Mouse (Mus musculus) lung, embryonic 15.5 days (tissue): ENCODE data around the gene Rnf223. TPM values are rescaled to one million over a fixed set of nuclear protein-coding genes. Genes with fewer than 3 reads are reported as not detected.
"Not testable (repeated sequence)": the region's sequence is repeated elsewhere in the genome, so short reads cannot be mapped to it uniquely, and the experiment has no call there.

Source experiments
- ATAC-seq: fragments of 200-750 bp; cut with Nextera tagmentation; 2 replicates; pipeline ENCODE4 v1.8.0; 2017; ENCODE audit warnings: moderate number of reproducible peaks, borderline replicate concordance; ENCODE audit not compliant: low FRiP score, low TSS enrichment; ENCODE audit errors: extremely low read depth
- H3K27ac ChIP-seq: fragments of 300-500 bp; sonication (generic); 2 replicates; pipeline ENCODE4 v1.5.1; 2015; ENCODE audit warnings: moderate library complexity, mild to moderate bottlenecking, inconsistent platforms
- H3K27me3 ChIP-seq: fragments of 300-500 bp; sonication (generic); 2 replicates; pipeline ENCODE4 v1.6.1; 2015; ENCODE audit warnings: inconsistent platforms
- H3K36me3 ChIP-seq: fragments of 300-500 bp; sonication (generic); 2 replicates; pipeline ENCODE4 v1.6.1; 2015; ENCODE audit warnings: inconsistent platforms
- H3K4me1 ChIP-seq: fragments of 300-500 bp; sonication (generic); 2 replicates; pipeline ENCODE4 v1.6.1; 2015; ENCODE audit warnings: inconsistent platforms
- H3K4me2 ChIP-seq: fragments of 300-500 bp; sonication (generic); 2 replicates; pipeline ENCODE4 v1.6.1; 2015; ENCODE audit warnings: inconsistent platforms, mild to moderate bottlenecking, moderate library complexity
- H3K4me3 ChIP-seq: fragments of 300-500 bp; sonication (generic); 2 replicates; pipeline ENCODE4 v1.5.1; 2015; ENCODE audit warnings: mild to moderate bottlenecking, inconsistent platforms
- H3K9ac ChIP-seq: fragments of 300-500 bp; sonication (generic); 2 replicates; pipeline ENCODE4 v1.6.1; 2015; ENCODE audit warnings: inconsistent platforms
- H3K9me3 ChIP-seq: fragments of 300-500 bp; sonication (generic); 2 replicates; pipeline ENCODE4 v1.6.1; 2016; ENCODE audit warnings: inconsistent platforms
- WGBS: fragments of 180-500 bp; shearing (Covaris S2); methylation state at CpG from one replicate; pipeline ENCODE4 v1.1.7; 2015; 5-methylcytosine and 5-hydroxymethylcytosine counted together
- polyA plus RNA-seq: library from polyadenylated mRNA; unstranded; fragments of >200 nt; fragmentation: Nextera tagmentation; extraction: Ambion mirVana; gene quantifications from 2 replicates; pipeline ENCODE4 v1.2.1, GENCODE M21; 2015

Rnf223 gene
- polyA plus RNA-seq, 1 experiment from 2014 or later: 0.29 TPM

DNA sequence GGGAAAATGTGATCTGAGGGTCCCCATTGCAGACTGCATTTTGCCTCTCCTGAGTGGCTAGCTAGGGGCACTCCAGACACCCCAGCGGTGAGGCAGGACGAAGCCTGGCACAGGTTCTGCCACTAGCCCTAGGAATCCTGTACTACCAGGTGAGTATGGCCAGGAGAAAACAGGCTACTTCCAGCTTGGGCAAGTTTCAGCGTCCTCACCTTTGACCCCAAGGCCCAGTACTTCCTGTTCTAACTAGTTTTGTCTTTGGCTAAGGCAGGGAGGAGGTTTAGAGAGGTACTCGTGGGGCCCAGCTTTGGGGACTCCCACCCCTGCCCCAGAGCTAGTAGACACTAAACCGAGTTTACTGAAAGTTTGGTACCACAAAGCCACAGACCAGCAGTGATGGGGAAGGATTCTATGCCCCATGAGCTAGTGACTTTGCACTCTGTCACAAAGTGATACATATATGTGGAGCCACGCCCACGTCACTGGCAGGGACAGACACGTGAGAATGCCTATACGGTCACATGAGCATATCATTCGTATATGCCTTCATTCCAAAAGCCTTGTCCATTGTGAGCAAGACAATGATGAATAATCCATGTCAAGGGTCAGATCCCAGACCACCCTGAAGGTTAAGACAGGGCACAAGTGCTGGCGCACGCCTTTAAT, 3.8 kb downstream of the Rnf223 start:
- WGBS: 71% methylated on average over 12 of the region's 12 CpGs
- no peak overlapping the region for H3K27ac ChIP-seq
- no peaks in the 10 kb centered on the region for H3K9me3 ChIP-seq
- H3K4me3 ChIP-seq: no peak overlapping the region
- no peak overlapping the region for H3K4me2 ChIP-seq
- H3K4me1 ChIP-seq: no peaks in the 10 kb centered on the region
- H3K9ac ChIP-seq: no peak overlapping the region
- no peaks in the 10 kb centered on the region for H3K27me3 ChIP-seq
- H3K36me3 ChIP-seq: no peaks in the 10 kb centered on the region
- ATAC-seq: no peak

DNA sequence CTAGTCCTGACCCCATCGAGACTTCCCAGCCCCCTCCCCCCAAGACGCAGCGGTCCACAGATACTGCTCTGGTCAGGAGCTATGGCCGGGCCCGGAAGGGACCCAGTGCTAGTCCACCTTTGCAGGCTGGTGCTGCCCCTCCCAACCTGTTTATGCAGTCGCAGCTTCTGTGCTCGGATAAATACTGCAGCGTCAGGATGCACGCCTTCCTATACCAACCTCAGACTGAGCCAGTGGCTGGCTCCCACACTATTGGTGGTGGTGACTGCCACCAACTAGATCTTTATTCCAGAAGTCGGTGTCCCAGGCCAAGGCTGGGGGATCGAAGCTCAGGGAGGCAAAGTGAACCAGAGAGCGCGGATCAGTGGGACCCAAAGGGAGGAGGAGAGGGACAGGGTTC, 4.8 kb downstream of the Rnf223 start:
- H3K27ac ChIP-seq: no peak overlapping the region
- no peak overlapping the region for H3K4me3 ChIP-seq
- no peak overlapping the region for H3K4me2 ChIP-seq
- H3K27me3 ChIP-seq: no peaks in the 10 kb centered on the region
- H3K36me3 ChIP-seq: no peaks in the 10 kb centered on the region
- H3K9ac ChIP-seq: no peak overlapping the region
- ATAC-seq: no peak
- no peaks in the 10 kb centered on the region for H3K4me1 ChIP-seq
- H3K9me3 ChIP-seq: no peaks in the 10 kb centered on the region
- 94% methylated on average over 13 of the region's 13 CpGs for WGBS

DNA sequence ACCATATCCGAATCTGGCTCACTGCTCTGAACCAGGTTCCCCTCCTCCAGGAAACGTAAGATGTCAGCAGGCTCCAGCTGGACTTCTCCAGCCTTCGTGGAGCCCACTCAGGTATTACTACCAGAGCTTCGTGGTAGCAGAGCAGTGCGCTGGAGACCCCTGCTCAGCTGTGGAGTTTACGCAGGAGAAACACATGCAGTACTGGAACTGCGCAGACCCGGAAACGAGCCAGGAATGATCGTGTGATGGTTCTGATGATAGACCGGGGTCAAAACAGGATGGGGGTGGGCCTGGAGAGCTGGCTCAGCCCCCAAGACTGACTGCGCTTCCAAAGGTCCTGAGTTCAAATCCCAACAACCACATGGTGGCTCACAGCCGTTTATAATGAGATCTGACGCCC, 5.5 kb downstream of the Rnf223 start:
- Histone ChIP-seq H3K27ac (no peak overlapping the region), H3K4me2 (no peak overlapping the region), H3K9ac (no peak overlapping the region), H3K36me3 (no peaks in the 10 kb centered on the region), H3K27me3 (no peaks in the 10 kb centered on the region), H3K9me3 (no peaks in the 10 kb centered on the region), H3K4me3 (no peak overlapping the region), H3K4me1 (no peaks in the 10 kb centered on the region)
- ATAC-seq: no peak
- 93% methylated on average over 14 of the region's 14 CpGs for WGBS

DNA sequence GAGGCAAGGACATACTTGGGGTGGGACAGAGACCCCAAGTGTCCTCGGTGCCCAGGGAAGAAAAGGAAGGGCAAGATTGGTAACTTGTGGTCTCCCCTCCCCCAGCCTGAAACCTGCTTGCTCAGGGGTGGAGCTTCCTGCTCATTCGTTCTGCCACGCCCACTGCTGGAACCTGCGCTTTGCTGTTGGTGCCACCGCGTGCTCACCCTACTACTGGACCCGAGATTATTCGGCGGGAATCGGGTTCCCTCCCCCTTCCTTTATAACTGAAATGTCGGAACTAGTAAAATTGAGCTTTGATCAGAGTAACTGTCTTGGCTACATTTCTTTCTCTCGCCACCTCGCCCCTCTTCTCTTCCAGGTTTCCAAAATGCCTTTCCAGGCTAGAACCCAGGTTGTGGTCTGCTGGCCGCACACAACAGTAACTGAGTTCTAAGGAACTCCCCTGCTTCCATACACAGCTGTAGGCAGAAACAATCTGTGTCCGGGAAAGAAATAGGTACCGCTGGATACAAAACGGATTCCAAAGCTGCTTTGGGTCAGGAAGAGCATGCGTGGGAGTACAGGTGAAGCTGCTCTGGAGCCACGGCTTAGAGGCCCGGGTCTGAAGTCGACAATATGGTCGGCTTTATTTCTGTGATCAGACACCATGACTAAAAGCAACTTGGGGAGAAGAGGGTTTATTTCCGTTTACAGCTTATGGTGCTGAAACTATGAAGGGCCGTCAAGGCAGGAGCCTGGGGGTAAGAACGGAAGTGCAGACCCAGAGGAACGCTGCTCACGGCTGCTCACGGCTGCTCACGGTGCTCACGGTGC, 6.2 kb downstream of the Rnf223 start:
- Histone ChIP-seq H3K9me3 (no peaks in the 10 kb centered on the region), H3K4me1 (no peaks in the 10 kb centered on the region), H3K36me3 (no peaks in the 10 kb centered on the region), H3K9ac (no peak overlapping the region), H3K4me3 (no peak overlapping the region), H3K27ac (no peak overlapping the region), H3K27me3 (no peaks in the 10 kb centered on the region), H3K4me2 (no peak overlapping the region)
- WGBS: 92% methylated on average over 30 of the region's 30 CpGs
- no peak for ATAC-seq

DNA sequence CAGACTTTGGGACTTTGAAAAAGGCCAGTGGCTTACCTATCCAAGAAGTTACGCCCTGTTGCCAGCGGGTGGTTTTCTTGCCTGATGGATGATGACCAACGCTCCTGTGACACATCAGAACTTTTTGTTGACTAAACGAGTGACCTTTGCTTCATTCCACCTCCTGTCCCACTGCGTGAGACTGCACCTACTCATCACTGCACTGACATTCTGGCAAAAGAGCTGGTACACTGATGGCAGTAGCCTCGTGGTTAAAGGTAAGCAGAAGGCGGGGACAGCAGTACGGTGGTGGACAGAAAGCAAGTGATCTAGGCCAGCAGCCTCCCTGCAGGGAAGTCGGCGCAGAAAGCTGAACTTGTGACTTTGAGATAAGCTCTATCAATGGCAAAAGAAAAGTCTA, 20.6 kb downstream of the Rnf223 start:
- H3K36me3 ChIP-seq, H3K4me1 ChIP-seq, H3K9me3 ChIP-seq, H3K4me3 ChIP-seq, H3K27me3 ChIP-seq, H3K9ac ChIP-seq, H3K27ac ChIP-seq, H3K4me2 ChIP-seq, ATAC-seq: not testable (repeated sequence)
- WGBS: 78% methylated on average over 10 of the region's 10 CpGs

GRCm38 (mm10) chr4:156154771-156155170, 24.5 kb downstream of the Rnf223 start:
- Histone ChIP-seq H3K9me3 (0 out of 2 replicates have a peak, but pooled peaks cover 6% of the 10 kb centered on the region), H3K4me3 (no peak overlapping the region), H3K9ac (no peak overlapping the region), H3K4me2 (no peak overlapping the region), H3K4me1 (no peaks in the 10 kb centered on the region), H3K36me3 (no peaks in the 10 kb centered on the region), H3K27ac (no peak overlapping the region), H3K27me3 (no peaks in the 10 kb centered on the region)
- 92% methylated on average over 3 of the region's 3 CpGs for WGBS
- no peak for ATAC-seq

- no peak for ATAC-seq
- no peaks in the 10 kb centered on the region for H3K27me3 ChIP-seq
- no peak overlapping the region for H3K27ac ChIP-seq
- H3K9ac ChIP-seq: no peak overlapping the region
- H3K9me3 ChIP-seq: no peaks in the 10 kb centered on the region; the same call in 1 of the 2 replicates
- H3K4me3 ChIP-seq: no peak overlapping the region
- H3K4me1 ChIP-seq: no peaks in the 10 kb centered on the region
- H3K36me3 ChIP-seq: peaks cover 85% of the 10 kb centered on the region
- WGBS: 85% methylated on average over 9 of the region's 9 CpGs
- H3K4me2 ChIP-seq: no peak overlapping the region
Measured at GRCm38 (mm10) chr4:156166477-156166876, 36.2 kb downstream of the Rnf223 start.

GRCm38 (mm10) chr4:156168611-156169010, 38.3 kb downstream of the Rnf223 start:
- H3K27me3 ChIP-seq: no peaks in the 10 kb centered on the region
- no peak overlapping the region for H3K27ac ChIP-seq
- no peak overlapping the region for H3K4me3 ChIP-seq
- no peaks in the 10 kb centered on the region for H3K4me1 ChIP-seq
- WGBS: 90% methylated on average over 8 of the region's 8 CpGs
- H3K9ac ChIP-seq: no peak overlapping the region
- ATAC-seq: no peak
- peaks cover 95% of the 10 kb centered on the region for H3K36me3 ChIP-seq
- no peaks in the 10 kb centered on the region for H3K9me3 ChIP-seq
- H3K4me2 ChIP-seq: no peak overlapping the region

- no peak overlapping the region for H3K4me2 ChIP-seq
- 96% methylated on average over 10 of the region's 10 CpGs for WGBS
- no peak overlapping the region for H3K27ac ChIP-seq
- no peak overlapping the region for H3K4me3 ChIP-seq
- no peaks in the 10 kb centered on the region for H3K9me3 ChIP-seq
- H3K36me3 ChIP-seq: peaks cover 95% of the 10 kb centered on the region
- H3K9ac ChIP-seq: no peak overlapping the region
- no peak for ATAC-seq
- no peaks in the 10 kb centered on the region for H3K27me3 ChIP-seq
- H3K4me1 ChIP-seq: no peaks in the 10 kb centered on the region
Measured at GRCm38 (mm10) chr4:156169129-156169528, 38.8 kb downstream of the Rnf223 start.

DNA sequence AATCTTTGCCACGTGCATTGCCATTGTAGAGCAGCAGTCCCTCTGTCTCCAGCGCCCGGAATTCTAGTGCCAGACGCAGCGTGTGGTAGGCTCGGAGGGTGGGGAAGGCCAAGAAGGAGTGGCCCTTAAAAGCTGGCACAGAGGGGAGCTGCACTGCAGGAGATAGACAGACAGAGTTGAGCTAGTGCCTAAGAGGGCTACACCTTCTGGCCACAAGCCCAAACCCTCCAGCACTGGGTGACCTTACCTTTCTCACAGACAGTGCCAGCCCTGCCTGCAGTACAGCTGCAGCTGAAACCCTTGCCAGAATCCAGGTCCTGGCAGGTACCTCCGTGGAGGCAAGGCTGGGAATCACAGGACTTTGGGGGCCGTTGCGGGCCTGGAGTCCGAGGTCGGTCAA, 41.5 kb downstream of the Rnf223 start:
- WGBS: 95% methylated on average over 11 of the region's 11 CpGs
- no peaks in the 10 kb centered on the region for H3K9me3 ChIP-seq
- peaks cover 98% of the 10 kb centered on the region for H3K36me3 ChIP-seq
- H3K4me1 ChIP-seq: no peaks in the 10 kb centered on the region
- no peak overlapping the region for H3K27ac ChIP-seq
- no peak overlapping the region for H3K9ac ChIP-seq
- H3K4me3 ChIP-seq: no peak overlapping the region
- no peaks in the 10 kb centered on the region for H3K27me3 ChIP-seq
- H3K4me2 ChIP-seq: no peak overlapping the region
- ATAC-seq: no peak

- Histone ChIP-seq H3K4me2 (no peak overlapping the region), H3K4me3 (no peak overlapping the region), H3K9ac (no peak overlapping the region), H3K9me3 (no peaks in the 10 kb centered on the region), H3K36me3 (peaks cover 66% of the 10 kb centered on the region), H3K27ac (no peak overlapping the region), H3K27me3 (no peaks in the 10 kb centered on the region), H3K4me1 (no peaks in the 10 kb centered on the region)
- no peak for ATAC-seq
- WGBS: 87% methylated on average over 9 of the region's 9 CpGs
Measured at GRCm38 (mm10) chr4:156177630-156178029, 47.3 kb downstream of the Rnf223 start.
